Mouse (Mus musculus) spleen, adult 2 months (tissue): Measurements from ENCODE around the gene Gm9857.

Experiments
- CTCF ChIP-seq: fragments of 200-500 bp; IDR thresholded peaks from 2 replicates; pipeline ENCODE4 v1.5.1; 2011; ENCODE audit warnings: mild to moderate bottlenecking, inconsistent platforms; ENCODE audit not compliant: insufficient read depth, insufficient read length, insufficient replicate concordance; ENCODE audit errors: extremely low read depth
- POLR2A ChIP-seq: fragments of 200-500 bp; IDR thresholded peaks from 2 replicates; pipeline ENCODE4 v1.6.1; 2011; ENCODE audit warnings: low read depth, low read length, inconsistent platforms

GRCm38 (mm10) chr3:108925677-108926076 lies 14.6 kb downstream of the Gm9857 start:
- TF ChIP-seq CTCF (no peak), POLR2A (no peak)
